Mouse (Mus musculus) embryonic facial prominence, embryonic 14.5 days (tissue): Measurements from ENCODE around the gene Sema4d. TPM values are rescaled to one million over a fixed set of nuclear protein-coding genes. Genes with fewer than 3 reads are reported as not detected.

ENCODE experiments used
- ATAC-seq: fragments of 200-750 bp; cut with Nextera tagmentation; 2 replicates; pipeline ENCODE4 v1.8.0; 2017; ENCODE audit warnings: low read depth, moderate number of reproducible peaks, moderate TSS enrichment
- DNase-seq: peaks from one replicate; pipeline ENCODE4 v3.0.0-alpha.2; 2015; ENCODE audit warnings: low spot score
- H3K27ac ChIP-seq: fragments of 300-500 bp; sonication (generic); replicated peaks from 2 replicates; pipeline ENCODE4 v1.5.1; 2014; ENCODE audit warnings: low read depth, mild to moderate bottlenecking, low read length, moderate library complexity
- H3K27me3 ChIP-seq: fragments of 300-500 bp; sonication (generic); replicated peaks from 2 replicates; pipeline ENCODE4 v1.6.1; 2014; ENCODE audit warnings: low read length; ENCODE audit not compliant: control insufficient read depth, insufficient read depth
- H3K36me3 ChIP-seq: fragments of 300-500 bp; sonication (generic); 2 replicates; pipeline ENCODE4 v1.6.1; 2014; ENCODE audit warnings: low read length, mixed read lengths; ENCODE audit not compliant: control insufficient read depth, insufficient read depth
- H3K4me1 ChIP-seq: fragments of 300-500 bp; sonication (generic); 2 replicates; pipeline ENCODE4 v1.6.1; 2014; ENCODE audit warnings: antibody characterized with exemption, low read length; ENCODE audit not compliant: control insufficient read depth, insufficient read depth
- H3K4me2 ChIP-seq: fragments of 300-500 bp; sonication (generic); 2 replicates; pipeline ENCODE4 v1.6.1; 2014; ENCODE audit warnings: low read depth, mild to moderate bottlenecking, low read length, moderate library complexity, mixed read lengths
- H3K4me3 ChIP-seq: fragments of 300-500 bp; sonication (generic); 2 replicates; pipeline ENCODE4 v1.5.1; 2014; ENCODE audit warnings: low read depth, mild to moderate bottlenecking, low read length
- H3K9ac ChIP-seq: fragments of 300-500 bp; sonication (generic); 2 replicates; pipeline ENCODE4 v1.6.1; 2014; ENCODE audit warnings: low read depth, mild to moderate bottlenecking, low read length, moderate library complexity, mixed read lengths
- H3K9me3 ChIP-seq: fragments of 300-500 bp; sonication (generic); 2 replicates; pipeline ENCODE4 v1.6.1; 2016; ENCODE audit warnings: low read length; ENCODE audit not compliant: control insufficient read depth
- WGBS: fragments of 180-500 bp; shearing (Covaris S2); extraction: QIAGEN DNeasy Blood & Tissue Kit; methylation state at CpG from one replicate; pipeline ENCODE4 v1.1.7; 2014; 5-methylcytosine and 5-hydroxymethylcytosine counted together
- polyA plus RNA-seq: library from polyadenylated mRNA; unstranded; fragments of >200 nt; fragmentation: Nextera tagmentation; extraction: Ambion mirVana; gene quantifications from 2 replicates; pipeline ENCODE4 v1.2.1, GENCODE M21; 2014

The Sema4d gene
- polyA plus RNA-seq, 1 experiment from 2014 or later = 11.7 TPM

GRCm38 (mm10) chr13:51818944-51819326 lies 25.4 kb upstream of the Sema4d start:
- H3K9ac ChIP-seq = no peak overlapping the region
- H3K9me3 ChIP-seq = no peaks in the 10 kb centered on the region
- no peak for DNase-seq
- whole genome bisulfite sequencing = 73% methylated on average over 3 of the region's 3 CpGs
- H3K27me3 ChIP-seq = no peaks in the 10 kb centered on the region
- H3K27ac ChIP-seq = no peak overlapping the region
- H3K4me2 ChIP-seq = no peak overlapping the region
- ATAC-seq = no peak
- H3K36me3 ChIP-seq = no peaks in the 10 kb centered on the region
- H3K4me3 ChIP-seq = no peak overlapping the region
- peaks cover 12% of the 10 kb centered on the region; the same call in 1 of the 2 replicates for H3K4me1 ChIP-seq

GRCm38 (mm10) chr13:51818170-51818943 lies 24.8 kb upstream of the Sema4d start:
- H3K27ac ChIP-seq = no peak overlapping the region
- no peak overlapping the region for H3K4me3 ChIP-seq
- ATAC-seq (no peak), DNase-seq (no peak)
- H3K27me3 ChIP-seq = no peaks in the 10 kb centered on the region
- H3K36me3 ChIP-seq = no peaks in the 10 kb centered on the region
- peaks cover 9% of the 10 kb centered on the region; the same call in 1 of the 2 replicates for H3K4me1 ChIP-seq
- H3K4me2 ChIP-seq = no peak overlapping the region
- WGBS = 70% methylated on average over 6 of the region's 6 CpGs
- H3K9me3 ChIP-seq = no peaks in the 10 kb centered on the region
- H3K9ac ChIP-seq = no peak overlapping the region

- ATAC-seq (no peak; the same call in 1 of the 2 replicates), DNase-seq (peak; percentile 72)
- whole genome bisulfite sequencing = 55% methylated on average over 5 of the region's 5 CpGs
- Histone ChIP-seq H3K9me3 (no peaks in the 10 kb centered on the region), H3K27me3 (no peaks in the 10 kb centered on the region), H3K36me3 (no peaks in the 10 kb centered on the region), H3K4me3 (no peak overlapping the region), H3K9ac (no peak overlapping the region), H3K4me2 (no peak overlapping the region), H3K27ac (peak overlapping the region; percentile 61), H3K4me1 (peaks cover 4% of the 10 kb centered on the region; the same call in 1 of the 2 replicates)
These were observed 23.1 kb upstream of the Sema4d start for GRCm38 (mm10) chr13:51816559-51817041.

GRCm38 (mm10) chr13:51815865-51816504 lies 22.4 kb upstream of the Sema4d start:
- H3K27me3 ChIP-seq = no peaks in the 10 kb centered on the region
- WGBS = 61% methylated on average over 9 of the region's 9 CpGs
- H3K4me1 ChIP-seq = peaks cover 4% of the 10 kb centered on the region; the same call in 1 of the 2 replicates
- no peaks in the 10 kb centered on the region for H3K36me3 ChIP-seq
- no peaks in the 10 kb centered on the region for H3K9me3 ChIP-seq
- DNase-seq (no peak), ATAC-seq (no peak)
- no peak overlapping the region for H3K4me2 ChIP-seq
- no peak overlapping the region for H3K4me3 ChIP-seq
- H3K27ac ChIP-seq = peak overlapping the region; percentile 61
- H3K9ac ChIP-seq = no peak overlapping the region

GRCm38 (mm10) chr13:51814646-51815045 lies 21.1 kb upstream of the Sema4d start:
- Histone ChIP-seq H3K4me3 (no peak overlapping the region), H3K4me2 (no peak overlapping the region), H3K27me3 (no peaks in the 10 kb centered on the region), H3K9ac (no peak overlapping the region), H3K36me3 (no peaks in the 10 kb centered on the region), H3K9me3 (no peaks in the 10 kb centered on the region), H3K27ac (no peak overlapping the region), H3K4me1 (peaks cover 4% of the 10 kb centered on the region; the same call in 1 of the 2 replicates)
- ATAC-seq (no peak), DNase-seq (no peak)
- 91% methylated on average over 6 of the region's 6 CpGs for WGBS

GRCm38 (mm10) chr13:51813621-51814615 lies 20.4 kb upstream of the Sema4d start:
- H3K4me2 ChIP-seq = no peak overlapping the region
- H3K9ac ChIP-seq = no peak overlapping the region
- WGBS = 49% methylated on average over 10 of the region's 10 CpGs
- DNase-seq = peak; percentile 74
- peak; percentile 48; the same call in 1 of the 2 replicates for ATAC-seq
- no peaks in the 10 kb centered on the region for H3K36me3 ChIP-seq
- H3K4me1 ChIP-seq = peaks cover 4% of the 10 kb centered on the region; the same call in 1 of the 2 replicates
- no peaks in the 10 kb centered on the region for H3K9me3 ChIP-seq
- H3K4me3 ChIP-seq = no peak overlapping the region
- no peak overlapping the region for H3K27ac ChIP-seq
- no peaks in the 10 kb centered on the region for H3K27me3 ChIP-seq

GRCm38 (mm10) chr13:51808141-51808540 lies 14.6 kb upstream of the Sema4d start:
- Histone ChIP-seq H3K4me1 (no peaks in the 10 kb centered on the region), H3K27ac (no peak overlapping the region), H3K4me3 (no peak overlapping the region), H3K9ac (no peak overlapping the region), H3K4me2 (no peak overlapping the region), H3K27me3 (no peaks in the 10 kb centered on the region), H3K9me3 (no peaks in the 10 kb centered on the region), H3K36me3 (no peaks in the 10 kb centered on the region)
- no peak for ATAC-seq
- peak; percentile 28 for DNase-seq
- WGBS = 28% methylated on average over 12 of the region's 12 CpGs

- no peaks in the 10 kb centered on the region for H3K4me1 ChIP-seq
These were observed 12.7 kb upstream of the Sema4d start for GRCm38 (mm10) chr13:51806220-51806619.

More at GRCm38 (mm10) chr13:51806220-51806619, 12.7 kb upstream of the Sema4d start:
- H3K9ac ChIP-seq = no peak overlapping the region
- WGBS = 83% methylated on average over 15 of the region's 15 CpGs
- DNase-seq (no peak), ATAC-seq (no peak)
- no peaks in the 10 kb centered on the region for H3K9me3 ChIP-seq
- H3K27ac ChIP-seq = no peak overlapping the region
- no peak overlapping the region for H3K4me2 ChIP-seq
- no peaks in the 10 kb centered on the region for H3K36me3 ChIP-seq
- H3K27me3 ChIP-seq = no peaks in the 10 kb centered on the region
- H3K4me3 ChIP-seq = no peak overlapping the region
